Comparison of ENCODE assay signal across 25 mouse cellular contexts in genomic region chr6:112302814-112303383, GRCm38 (mm10). TPM values are rescaled to one million over a fixed set of nuclear protein-coding genes. Genes with fewer than 3 reads are reported as not detected.
DNase-seq lines count a peak whose midpoint lies in the region; ATAC-seq and TF ChIP-seq lines count a peak whose summit lies in the region.
"Had no signal": no experiment of that assay in that cellular context is flagged by ENCODE, and none has a peak within 500 bp of the region (broad histone marks: within the 10 kb centered on the region; RNA-seq: fewer than 3 reads in every experiment).

No protein-coding gene starts in this region.

- H3K4me2 ChIP-seq in heart, postnatal 0 days (ENCODE audit: low read depth, low read length): no peak overlapping the region
- H3K4me2 ChIP-seq in liver, embryonic 14.5 days (ENCODE audit: low read depth): peak overlapping the region; percentile 4
- H3K4me2 ChIP-seq: hindbrain, embryonic 13.5 days; intestine, embryonic 15.5 days; limb, embryonic 12.5 days; lung, embryonic 15.5 days; midbrain, embryonic 15.5 days; neural tube, embryonic 15.5 days had no signal

- TF ChIP-seq EP300 in heart, adult 2 months (IDR thresholded peaks at IDR 0.05; ENCODE audit: insufficient read depth, low read depth, low read length): no peak
- no peak for TF ChIP-seq EP300 in heart, postnatal 0 days (IDR thresholded peaks at IDR 0.05; ENCODE audit: low read depth)
- TF ChIP-seq EP300 in liver, embryonic 14.5 days (IDR thresholded peaks at IDR 0.05; ENCODE audit: low read depth): no peak

- H3K27me3 ChIP-seq in heart, adult 2 months (ENCODE audit: control insufficient read depth, insufficient read depth, low read length): no peaks in the 10 kb centered on the region
- no peaks in the 10 kb centered on the region for H3K27me3 ChIP-seq in heart, postnatal 0 days (ENCODE audit: control insufficient read depth, insufficient read depth, low read length)
- no peaks in the 10 kb centered on the region for H3K27me3 ChIP-seq in liver, embryonic 14.5 days (ENCODE audit: control insufficient read depth, insufficient read depth, low read length)
- H3K27me3 ChIP-seq: hindbrain, embryonic 13.5 days; intestine, embryonic 15.5 days; limb, embryonic 12.5 days; lung, embryonic 15.5 days; midbrain, embryonic 15.5 days; neural tube, embryonic 15.5 days had no signal

- TF ChIP-seq POLR2A in heart, adult 2 months (IDR thresholded peaks at IDR 0.05; ENCODE audit: insufficient read depth, low read depth, low read length): no peak

- no peak for DNase-seq in heart, adult 2 months
- no peak for DNase-seq in heart, adult 9 months (ENCODE audit: low spot score in 2 of 2)
- no peak for DNase-seq in heart, postnatal 0 days (ENCODE audit: low spot score)
- no peak for DNase-seq in heart, adult 8-10 months (ENCODE audit: low spot score)
- DNase-seq in c-Kit-positive CD71-positive TER-119-negative erythroid progenitor cells, embryonic 14.5 days (ENCODE audit: low read depth): peak; percentile 10
- DNase-seq in liver, embryonic 14.5 days (ENCODE audit: low read depth in 3 of 3, low spot score in 3 of 3): peak in 1 of 3 experiments; percentile 4
- no peak for DNase-seq in spleen, postnatal 10 days (ENCODE audit: low spot score in 2 of 2)
- DNase-seq: adrenal gland, postnatal 14 days; cerebellum, adult 18-20 months; cerebellum, postnatal 25 days; layer of hippocampus, adult 9-11 months; right cerebral cortex, postnatal 14 days had no signal

- WGBS in heart, adult 2 months: 55% methylated on average over 9 of the region's 9 CpGs
- WGBS in heart, postnatal 0 days: 48% methylated on average over 9 of the region's 9 CpGs
- 33% methylated on average over 9 of the region's 9 CpGs for WGBS in liver, embryonic 14.5 days (ENCODE audit: insufficient replicate concordance)

- H3K36me3 ChIP-seq in heart, adult 2 months (ENCODE audit: control insufficient read depth, insufficient read depth, low read length): peaks cover 33% of the 10 kb centered on the region
- H3K36me3 ChIP-seq in heart, postnatal 0 days (replicated peaks; ENCODE audit: control insufficient read depth, insufficient read depth, low read length): peaks cover 12% of the 10 kb centered on the region; the same call in 1 of the 2 replicates
- H3K36me3 ChIP-seq in liver, embryonic 14.5 days (replicated peaks; ENCODE audit: control insufficient read depth, insufficient read depth, low read depth): no peaks in the 10 kb centered on the region
- H3K36me3 ChIP-seq: forebrain, embryonic 10.5 days; G1E; hindbrain, embryonic 13.5 days; intestine, embryonic 15.5 days; limb, embryonic 12.5 days; lung, embryonic 15.5 days; midbrain, embryonic 15.5 days; neural tube, embryonic 15.5 days had no signal

- H3K9me3 ChIP-seq in heart, postnatal 0 days (replicated peaks; ENCODE audit: control insufficient read depth, low read length): no peaks in the 10 kb centered on the region
- no peaks in the 10 kb centered on the region for H3K9me3 ChIP-seq in liver, embryonic 14.5 days (ENCODE audit: control insufficient read depth, low read length)
- H3K9me3 ChIP-seq: forebrain, embryonic 10.5 days; hindbrain, embryonic 13.5 days; intestine, embryonic 15.5 days; limb, embryonic 12.5 days; lung, embryonic 15.5 days; midbrain, embryonic 15.5 days; neural tube, embryonic 15.5 days had no signal

- TF ChIP-seq CTCF in heart, adult 2 months (IDR thresholded peaks at IDR 0.05): no peak
- TF ChIP-seq CTCF in heart, postnatal 0 days (IDR thresholded peaks at IDR 0.05; ENCODE audit: low read depth): no peak
- no peak for TF ChIP-seq CTCF in liver, embryonic 14.5 days (IDR thresholded peaks at IDR 0.05; ENCODE audit: low read depth)

- no peaks in the 10 kb centered on the region; the same call in 1 of the 2 replicates for H3K79me2 ChIP-seq in heart, adult 2 months (replicated peaks; ENCODE audit: control insufficient read depth, insufficient read depth, low read length)

- no peak overlapping the region for H3K9ac ChIP-seq in heart, adult 2 months (ENCODE audit: low read depth, low read length)
- H3K9ac ChIP-seq in heart, postnatal 0 days (replicated peaks; ENCODE audit: low read depth, low read length): no peak overlapping the region
- H3K9ac ChIP-seq in liver, embryonic 14.5 days (replicated peaks): no peak overlapping the region
- H3K9ac ChIP-seq: hindbrain, embryonic 13.5 days; intestine, embryonic 15.5 days; limb, embryonic 12.5 days; lung, embryonic 15.5 days; midbrain, embryonic 15.5 days; neural tube, embryonic 15.5 days had no signal

- peaks cover 16% of the 10 kb centered on the region for H3K4me1 ChIP-seq in heart, adult 2 months (ENCODE audit: control insufficient read depth, insufficient read depth, low read length)
- H3K4me1 ChIP-seq in heart, postnatal 0 days (ENCODE audit: control insufficient read depth, insufficient read depth): peaks cover 39% of the 10 kb centered on the region
- H3K4me1 ChIP-seq in liver, embryonic 14.5 days (replicated peaks; ENCODE audit: control insufficient read depth in 2 of 2, insufficient read depth in 2 of 2, low read length in 1 of 2): no peaks in the 10 kb centered on the region
- H3K4me1 ChIP-seq: hindbrain, embryonic 13.5 days; midbrain, embryonic 15.5 days; neural tube, embryonic 15.5 days had no signal

- no peak for ATAC-seq in heart, postnatal 0 days (ENCODE audit: insufficient read depth, low read depth)
- peak; percentile 82 for ATAC-seq in liver, embryonic 14.5 days (ENCODE audit: insufficient read depth)
- no peak for ATAC-seq in monocyte, adult 5-6 weeks (replicated peaks; ENCODE audit: insufficient number of reproducible peaks, low FRiP score, low TSS enrichment, poor library complexity, severe bottlenecking)
- ATAC-seq: activated CD4-positive, CD25-positive, alpha-beta regulatory T cell, adult 4 months; midbrain, embryonic 15.5 days had no signal

- peak overlapping the region; percentile 65 for H3K27ac ChIP-seq in heart, adult 2 months
- H3K27ac ChIP-seq in heart, postnatal 0 days (ENCODE audit: low read depth): 0 out of 2 replicates have a peak overlapping the region, but pooled peaks have one; percentile 34
- no peak overlapping the region for H3K27ac ChIP-seq in liver, embryonic 14.5 days
- H3K27ac ChIP-seq: forebrain, embryonic 10.5 days; hindbrain, embryonic 13.5 days; intestine, embryonic 15.5 days; left cerebral cortex, adult 2 months; lung, embryonic 15.5 days; macrophage; midbrain, embryonic 15.5 days; neural tube, embryonic 15.5 days had no signal

- intact Hi-C loops in heart, adult 2 months (cut with DNase I): loop anchor here (2.0 to 5.0 kb wide), 2 partner anchors 28 to 59 kb away; no protein-coding TSS in a partner anchor

- H3K4me3 ChIP-seq in heart, adult 2 months: no peak overlapping the region
- H3K4me3 ChIP-seq in heart, postnatal 0 days (ENCODE audit: low read depth, low read length): no peak overlapping the region
- H3K4me3 ChIP-seq in liver, embryonic 14.5 days (ENCODE audit: insufficient read depth in 1 of 2, low read depth in 2 of 2, low read length in 2 of 2): no peak overlapping the region
- H3K4me3 ChIP-seq: forebrain, embryonic 10.5 days; hindbrain, embryonic 13.5 days; intestine, embryonic 15.5 days; left cerebral cortex, adult 2 months; limb, embryonic 12.5 days; lung, embryonic 15.5 days; midbrain, embryonic 15.5 days; neural tube, embryonic 15.5 days had no signal

RNA-seq across cellular contexts. Expression of gene Lmcd1, which starts 29.3 kb away (rescaled TPM):
- 10 to 100 TPM; 37.5 to 46.7 TPM for total RNA-seq in heart, adult 2 months (2021)
- 21.2 and 29.2 TPM in 2 replicates for polyA plus RNA-seq in heart, adult 2 months (2012; rRNA removed)
- total RNA-seq in heart, postnatal 0 days (2014; rRNA removed; ENCODE audit: low replicate concordance): 62.4 and 86.9 TPM in 2 replicates
- polyA plus RNA-seq in heart, postnatal 0 days (2015; fragmentation: Nextera tagmentation; extraction: Ambion mirVana): 34.8 and 35.2 TPM in 2 replicates
- 10 to 100 TPM; 32.8 to 38.7 (median 36.6) TPM for total RNA-seq in heart, adult 8-10 months (2022)
- polyA plus RNA-seq in liver, embryonic 14.5 days (2012; rRNA removed): 0.22 and 0.27 TPM in 2 replicates
- polyA plus RNA-seq in liver, embryonic 14.5 days (2014; fragmentation: Nextera tagmentation; extraction: Ambion mirVana): 0.39 and 0.52 TPM in 2 replicates
- not detected in 3 replicates for total RNA-seq in monocyte, adult 5-6 weeks (2017)
- total RNA-seq: granulocyte monocyte progenitor cell, adult 5-6 weeks had no signal
- polyA plus RNA-seq: activated CD4-positive, CD25-positive, alpha-beta regulatory T cell, adult 4 months; G1E; macrophage had no signal

Comparison
In these comparisons a context has a peak if more than half of its experiments do, and no peak if none do; other contexts are left out.
1. RNA of gene Lmcd1, which starts 29.3 kb away (total RNA-seq): 62.4 to 86.9 TPM in heart, postnatal 0 days, 37.5 to 46.7 TPM in heart, adult 2 months and 32.8 to 38.7 TPM in heart, adult 8-10 months; not detected in monocyte, adult 5-6 weeks; every median in the first group is over 10 times any median in the second.